Mouse (Mus musculus) ovary, postnatal 10 days (tissue): ENCODE data around the gene Spdye4c.

Source experiments
- DNase-seq: peaks from one replicate; pipeline ENCODE4 v3.0.0; 2022; ENCODE audit warnings: low spot score

The Spdye4c gene

DNA sequence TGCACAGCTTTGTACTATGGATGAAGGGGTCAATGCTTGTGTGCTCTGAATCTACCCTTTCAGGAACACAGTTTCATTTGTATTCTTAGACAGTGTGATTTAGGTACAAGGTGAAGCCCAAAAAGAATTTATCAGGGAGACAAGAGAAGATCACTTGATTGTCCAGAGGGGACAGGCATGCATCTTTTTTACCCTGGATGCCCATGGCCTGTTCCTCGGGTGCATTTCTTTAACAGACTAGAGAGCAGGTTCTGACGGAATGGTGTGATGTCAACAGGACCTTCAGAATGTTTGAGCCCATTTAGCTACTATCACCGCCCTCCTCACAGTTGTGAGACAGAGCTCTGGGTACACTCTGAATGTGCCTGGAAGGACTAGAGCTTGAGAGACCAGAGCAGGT lies at the start of gene Spdye4c:
Gene Spdye4c (plus strand): TSS at position 301 of the 400 bp plus-strand sequence.
- no peak for DNase-seq

GRCm38 (mm10) chr2:128543495-128543894 lies 47.5 kb upstream of the Spdye4c start:
- DNase-seq = no peak

DNA sequence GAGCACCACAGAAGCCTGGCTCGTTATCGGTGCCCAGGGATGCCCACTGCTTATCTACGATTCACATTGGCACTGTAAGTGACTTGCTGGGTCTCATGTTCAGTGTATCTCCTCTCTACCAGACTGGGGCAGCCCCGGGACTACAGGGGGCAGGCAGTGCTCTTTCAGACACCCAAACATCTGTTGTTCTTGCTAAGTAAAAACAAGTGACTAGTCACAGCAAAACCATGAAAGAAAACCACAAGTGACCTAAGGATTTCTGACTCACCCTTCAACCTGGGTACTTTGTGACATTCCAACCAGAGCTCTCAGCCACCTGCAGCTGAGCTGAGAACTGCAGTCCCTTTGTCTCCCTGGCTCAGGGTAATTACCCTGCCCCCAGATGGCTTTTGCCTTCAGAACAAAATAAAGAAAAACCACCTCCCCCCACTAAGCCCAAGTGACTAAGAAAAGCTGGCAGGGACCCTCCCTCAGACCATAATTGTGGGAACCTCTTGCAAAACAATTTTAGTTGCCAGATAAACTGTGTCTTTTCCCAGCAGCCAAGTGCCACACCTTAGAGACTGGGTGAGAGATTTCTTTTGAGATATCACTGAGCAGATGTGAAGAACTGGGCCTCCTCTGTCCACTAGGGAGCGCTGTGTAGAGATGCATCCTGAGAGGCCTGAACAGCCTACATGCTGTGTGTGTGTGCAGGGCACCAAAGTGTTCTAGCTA lies 46.4 kb upstream of the Spdye4c start:
- DNase-seq = no peak

GRCm38 (mm10) chr2:128545447-128545846 lies 45.6 kb upstream of the Spdye4c start:
- DNase-seq = no peak

DNA sequence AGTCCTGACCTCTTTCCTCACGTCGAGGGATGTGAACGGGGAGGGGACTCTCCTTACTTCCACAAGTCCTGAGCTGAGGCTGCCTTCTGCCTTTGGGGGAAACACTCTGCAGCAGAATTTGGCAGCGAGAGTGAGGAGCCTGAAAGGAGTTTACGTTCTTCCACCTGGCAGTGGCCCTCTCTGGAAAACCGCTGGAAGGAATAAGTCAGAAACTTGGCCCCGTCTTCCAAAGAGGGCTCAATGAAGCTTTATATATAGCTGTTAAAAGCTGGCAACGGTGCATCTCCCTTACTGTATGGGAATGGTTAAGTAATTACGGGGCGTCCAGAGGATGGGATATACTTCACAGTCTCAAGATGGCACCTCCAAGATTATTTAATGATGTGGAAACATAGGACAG lies 43.9 kb upstream of the Spdye4c start:
- DNase-seq = no peak

- DNase-seq = no peak
Measured at GRCm38 (mm10) chr2:128548262-128548661, 42.7 kb upstream of the Spdye4c start.

GRCm38 (mm10) chr2:128549561-128549960 lies 41.4 kb upstream of the Spdye4c start:
- no peak for DNase-seq

DNA sequence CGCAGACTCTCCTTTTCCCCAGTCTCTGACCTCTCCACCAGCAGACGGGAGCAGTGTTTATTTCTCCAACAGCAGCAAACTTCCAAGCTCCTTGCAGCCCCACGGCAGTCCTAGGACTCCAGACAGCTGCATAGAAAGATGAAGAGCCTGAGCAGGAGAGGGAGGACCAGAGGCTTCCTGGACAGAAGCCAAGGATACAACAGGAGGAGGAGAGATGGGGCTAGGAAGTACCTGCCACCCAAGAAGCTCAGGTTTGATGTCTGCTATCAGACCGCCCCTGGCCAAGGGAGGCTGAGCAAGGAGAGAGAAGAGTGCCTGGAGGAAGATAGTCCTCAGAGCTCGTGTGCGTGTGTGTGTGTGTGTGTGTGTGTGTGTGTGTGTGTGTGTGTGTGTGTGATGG lies 41.0 kb upstream of the Spdye4c start:
- no peak for DNase-seq

DNA sequence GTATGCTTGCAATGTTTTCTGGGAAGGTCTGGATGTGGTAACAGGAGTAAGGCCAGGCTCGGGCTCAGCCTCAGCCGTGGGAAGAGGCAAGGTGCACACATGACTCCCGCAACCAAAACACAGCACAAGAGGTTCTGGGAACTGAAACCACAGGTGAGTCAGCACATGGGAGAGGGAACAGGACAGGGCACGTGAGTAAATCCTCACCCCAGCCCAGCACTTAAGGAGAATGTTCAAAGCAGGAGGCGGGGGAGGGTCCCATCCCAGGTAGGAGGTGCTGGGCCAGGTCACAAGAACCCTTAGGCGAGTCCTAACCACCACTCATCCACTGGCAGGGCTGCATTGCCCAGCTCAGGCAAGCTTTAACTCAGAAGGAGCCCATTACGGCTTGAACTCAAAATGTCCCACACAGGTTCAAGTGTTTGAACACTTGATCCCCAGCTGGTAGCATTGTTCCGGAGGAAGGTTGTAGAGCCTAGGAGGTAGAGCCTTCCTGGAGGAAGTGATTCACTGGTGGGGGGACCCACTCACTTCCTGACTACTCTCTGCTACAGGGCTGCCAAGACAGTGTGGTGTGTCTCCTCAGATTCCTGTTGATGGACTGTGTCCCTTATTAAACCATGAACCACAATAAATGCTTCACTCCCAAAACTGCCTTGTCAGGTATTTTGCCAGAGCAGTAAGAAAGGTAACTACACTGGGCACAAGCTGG lies 38.8 kb upstream of the Spdye4c start:
- DNase-seq = no peak

DNA sequence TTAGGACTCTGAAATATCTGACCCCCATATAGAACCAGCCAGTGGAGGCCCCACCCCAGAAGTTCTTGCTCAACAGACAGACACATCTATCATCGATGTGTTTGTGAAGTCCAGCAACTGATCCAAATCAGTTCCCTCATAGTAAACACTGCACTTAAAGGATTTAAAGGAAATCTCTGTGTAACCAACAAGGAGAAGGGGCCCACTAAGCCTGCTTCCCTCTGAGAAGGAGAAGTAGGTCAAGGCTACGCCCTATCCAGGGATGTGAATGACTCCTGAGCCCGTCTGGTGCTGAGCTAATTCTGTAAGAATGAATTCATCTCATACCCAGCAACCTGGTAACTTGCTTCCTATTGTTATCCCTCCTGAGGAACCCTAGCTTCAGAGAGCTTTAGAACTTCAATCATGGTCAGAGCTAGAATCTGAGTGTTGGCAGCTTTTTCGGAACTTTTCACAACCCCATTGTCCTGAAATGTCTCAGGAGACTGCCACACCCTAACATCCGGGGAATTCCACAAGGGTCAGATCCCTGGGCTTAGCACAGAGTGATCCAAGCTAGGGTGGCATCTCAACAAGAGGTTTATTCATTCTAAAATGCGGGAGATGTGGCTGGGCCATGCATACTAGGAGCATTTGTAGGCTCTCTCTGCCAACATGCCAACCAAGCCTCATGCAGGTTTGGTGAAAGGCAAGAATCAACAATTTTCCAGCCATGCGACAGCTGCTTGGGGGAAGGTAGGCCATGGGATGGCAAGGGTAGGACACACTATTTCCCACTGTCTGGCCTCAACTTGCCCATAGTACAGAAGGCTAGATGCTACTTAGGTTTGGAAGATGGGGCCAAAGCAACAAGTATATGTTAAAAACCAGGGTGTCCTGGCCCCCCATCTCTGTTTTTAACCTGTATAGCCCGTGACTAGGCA lies 38.0 kb upstream of the Spdye4c start:
- DNase-seq = no peak

DNA sequence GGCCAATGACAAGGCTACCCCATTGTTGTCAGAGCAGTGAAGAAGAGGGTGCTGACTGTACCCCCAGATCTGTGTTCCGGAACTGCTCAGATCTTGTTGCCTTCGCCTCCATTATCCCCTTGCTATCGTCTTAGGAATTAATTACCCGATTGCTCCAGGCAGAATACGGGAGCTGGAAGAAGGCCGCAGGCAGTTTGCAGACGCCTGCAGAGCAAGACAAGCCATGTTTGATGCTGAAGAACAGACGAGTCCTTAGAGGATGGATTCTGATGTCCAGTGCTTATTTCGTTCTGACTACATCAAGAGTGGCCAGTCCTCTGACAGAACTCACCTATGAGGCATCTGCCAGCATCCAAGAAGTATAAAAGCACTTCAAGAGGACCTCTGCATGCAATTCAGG lies 35.9 kb upstream of the Spdye4c start:
- no peak for DNase-seq

GRCm38 (mm10) chr2:128564195-128564594 lies 26.8 kb upstream of the Spdye4c start:
- DNase-seq = no peak

DNA sequence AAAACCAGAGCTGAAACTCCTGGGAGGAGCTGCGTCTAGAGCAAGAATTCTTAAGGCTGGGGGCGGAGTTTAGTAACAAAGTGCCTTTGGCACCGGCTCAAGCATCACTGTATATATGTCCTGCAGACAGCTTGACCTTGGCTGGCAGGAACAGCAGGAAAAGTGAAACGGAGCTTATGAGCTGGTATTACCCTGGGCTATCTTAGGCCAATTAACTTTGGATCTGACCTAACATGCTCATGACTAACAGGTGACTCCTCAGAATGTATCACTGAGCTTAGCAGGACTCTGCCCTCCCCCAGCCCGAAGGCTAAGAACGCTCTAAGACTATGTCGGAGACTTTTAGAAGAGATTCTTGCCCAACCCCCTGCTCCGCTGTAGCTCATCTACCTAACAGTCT lies 25.1 kb upstream of the Spdye4c start:
- DNase-seq = no peak

DNA sequence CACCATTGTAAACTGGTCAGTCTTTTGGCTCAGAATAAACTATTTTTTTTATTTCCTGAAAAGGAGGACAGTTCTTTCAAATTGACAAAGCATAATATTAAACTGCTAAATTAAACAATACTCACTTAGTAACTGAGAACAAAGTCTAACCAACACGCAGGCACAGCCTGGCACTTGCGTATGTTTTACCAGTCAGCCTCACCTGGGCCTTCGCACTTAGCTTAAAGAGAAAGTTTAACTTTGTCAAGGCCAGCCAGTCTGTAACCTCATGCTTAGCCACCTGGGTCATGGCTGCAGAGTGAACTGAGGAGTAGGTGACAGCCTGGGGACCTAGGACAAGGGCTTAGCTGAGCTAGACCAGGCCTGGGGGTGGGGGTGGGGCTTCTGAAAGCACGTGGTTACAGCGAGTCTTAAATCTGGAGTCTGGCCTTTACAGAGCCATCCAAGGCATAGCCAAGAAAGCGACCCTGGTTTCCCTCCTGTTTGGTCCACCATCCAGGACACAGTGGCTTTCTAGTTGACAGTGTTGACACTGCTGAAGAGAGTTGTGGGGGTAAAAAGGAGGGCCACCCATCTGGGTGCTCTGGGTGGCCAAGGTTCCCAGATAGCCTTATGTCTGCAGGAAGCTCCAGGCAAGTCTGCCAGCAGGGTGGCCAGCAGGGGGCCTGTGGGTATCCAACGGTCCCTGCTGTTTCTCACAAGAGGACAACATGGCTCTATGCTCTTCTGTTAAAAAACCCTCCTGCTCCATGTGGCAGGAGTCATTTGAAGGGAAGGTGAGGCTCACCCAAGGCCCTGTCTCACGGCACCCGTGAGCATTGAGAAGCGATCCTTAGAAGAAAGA lies 24.5 kb upstream of the Spdye4c start:
- DNase-seq = no peak

GRCm38 (mm10) chr2:128568018-128568417 lies 23.0 kb upstream of the Spdye4c start:
- DNase-seq = no peak

DNA sequence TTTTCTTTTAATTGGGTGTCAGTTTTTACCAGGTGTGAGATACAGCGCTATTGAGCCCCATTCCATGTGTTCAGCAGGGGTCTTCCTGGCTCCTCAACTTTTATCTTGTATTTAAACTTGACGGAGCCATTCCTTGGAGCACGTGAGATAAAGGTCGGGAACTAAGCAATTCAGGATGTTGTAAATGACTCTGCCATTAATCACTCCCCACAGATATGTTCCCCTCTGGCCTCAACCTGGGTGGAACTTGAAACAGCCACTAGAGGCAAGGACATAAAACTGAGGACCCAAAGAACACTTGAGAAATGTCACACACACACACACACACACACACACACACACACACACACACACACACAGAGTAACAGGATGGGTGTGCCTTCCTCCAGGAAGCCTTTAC lies 22.5 kb upstream of the Spdye4c start:
- DNase-seq = no peak

DNA sequence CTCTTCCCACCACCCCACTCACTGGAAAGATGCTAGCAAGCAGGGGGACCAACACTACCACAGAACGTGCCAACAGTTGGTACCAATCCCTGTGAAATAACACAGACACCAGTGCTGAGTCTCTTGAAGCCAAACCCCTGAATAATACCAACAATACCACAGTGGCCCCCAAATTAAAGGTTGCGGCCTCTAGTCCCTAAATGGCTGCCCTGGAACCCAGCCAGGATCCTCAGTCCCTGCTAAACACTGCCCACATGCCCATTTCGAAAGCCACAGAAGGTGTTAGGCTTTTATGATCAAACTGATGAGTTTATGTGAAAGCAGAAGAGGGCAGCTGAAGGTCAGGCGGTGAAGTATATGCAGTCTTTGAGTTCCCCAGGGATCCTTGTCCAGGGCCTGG lies 20.0 kb upstream of the Spdye4c start:
- no peak for DNase-seq

DNA sequence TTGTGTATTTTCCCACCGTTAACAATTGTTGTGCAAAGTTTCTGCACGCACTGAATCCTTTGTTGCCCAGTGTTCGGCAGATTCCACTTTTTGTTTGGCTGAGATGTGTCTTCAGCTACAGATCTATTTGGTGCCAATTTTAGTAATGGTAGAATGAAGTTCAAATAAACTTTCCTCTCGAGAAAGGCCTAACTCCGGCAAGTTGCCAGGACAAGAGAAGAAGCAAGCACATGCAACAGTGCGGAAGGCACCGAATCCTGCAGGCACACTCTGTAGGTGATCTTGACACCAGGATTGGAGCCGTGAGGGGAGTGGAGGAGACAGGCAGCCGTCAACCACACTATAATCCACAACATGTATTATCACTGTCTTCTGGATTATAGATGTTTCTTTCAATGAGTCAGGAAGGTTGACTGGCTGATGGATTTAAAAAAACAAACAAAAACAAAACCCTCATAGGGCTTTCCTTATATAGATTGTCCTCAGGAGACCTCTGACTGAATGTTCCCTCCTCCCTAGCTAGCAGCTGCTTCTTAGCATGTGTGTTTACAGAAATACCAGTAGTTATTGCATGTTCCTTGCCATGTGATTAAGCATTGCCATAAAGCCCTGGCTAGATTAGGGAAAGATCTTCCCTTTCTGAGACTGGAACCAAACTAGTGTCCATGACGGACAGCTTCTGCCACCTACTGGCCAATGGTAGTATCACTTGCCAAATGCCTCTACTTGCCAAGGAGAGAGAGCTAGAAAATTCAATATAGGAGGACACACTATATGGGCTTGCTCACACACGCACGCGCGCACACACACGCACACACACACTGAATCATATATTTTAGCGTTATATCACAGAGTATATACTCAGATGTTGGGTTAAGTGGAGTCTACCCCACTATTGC lies 18.0 kb upstream of the Spdye4c start:
- peak; percentile 76 for DNase-seq

DNA sequence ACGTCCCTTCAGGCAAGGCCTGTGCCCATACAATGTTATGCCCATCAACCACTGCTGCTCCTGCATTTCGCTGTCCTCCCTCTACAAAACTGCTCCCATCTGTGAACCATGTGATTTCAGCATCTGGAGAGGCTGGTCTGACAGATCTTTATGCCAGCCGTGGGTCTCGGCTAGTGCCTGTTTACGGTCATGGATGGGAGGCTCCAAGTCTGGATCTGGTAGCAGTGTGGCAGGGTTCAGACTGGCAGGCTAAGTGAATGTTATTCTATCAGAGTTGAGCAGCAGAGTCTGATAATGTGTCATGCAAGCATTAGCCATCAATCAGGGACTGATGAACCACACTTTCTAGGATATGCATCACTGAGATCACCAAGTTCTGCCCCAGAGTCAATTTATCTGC lies 8.1 kb upstream of the Spdye4c start:
- no peak for DNase-seq

DNA sequence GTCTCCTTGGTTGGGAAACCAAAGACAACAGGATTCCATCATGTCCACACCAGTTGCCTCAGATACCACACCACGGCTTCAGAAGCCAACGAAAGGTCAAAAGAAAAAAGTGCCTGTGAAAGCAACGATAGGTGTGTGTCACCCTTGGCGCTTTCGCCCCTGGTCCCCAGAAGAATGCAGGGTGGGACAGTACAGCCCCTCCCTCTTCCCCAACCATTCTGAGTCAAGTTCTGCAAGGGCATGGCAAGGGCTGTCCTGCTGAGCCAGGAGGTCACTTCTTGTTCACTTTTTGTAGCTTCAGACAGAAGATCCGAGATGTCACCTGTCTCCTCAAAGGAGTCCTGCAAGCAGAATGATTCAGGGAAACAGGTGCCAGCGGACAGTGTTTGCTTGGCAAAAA lies 1.3 kb downstream of the Spdye4c start:
- no peak for DNase-seq

GRCm38 (mm10) chr2:128601534-128601933 lies 10.5 kb downstream of the Spdye4c start:
- DNase-seq = no peak
